Mouse (Mus musculus): ENCODE results near the gene Pigb.
A peak's percentile ranks its signal among the peaks of the same experiment; 100 is the strongest.

DNA sequence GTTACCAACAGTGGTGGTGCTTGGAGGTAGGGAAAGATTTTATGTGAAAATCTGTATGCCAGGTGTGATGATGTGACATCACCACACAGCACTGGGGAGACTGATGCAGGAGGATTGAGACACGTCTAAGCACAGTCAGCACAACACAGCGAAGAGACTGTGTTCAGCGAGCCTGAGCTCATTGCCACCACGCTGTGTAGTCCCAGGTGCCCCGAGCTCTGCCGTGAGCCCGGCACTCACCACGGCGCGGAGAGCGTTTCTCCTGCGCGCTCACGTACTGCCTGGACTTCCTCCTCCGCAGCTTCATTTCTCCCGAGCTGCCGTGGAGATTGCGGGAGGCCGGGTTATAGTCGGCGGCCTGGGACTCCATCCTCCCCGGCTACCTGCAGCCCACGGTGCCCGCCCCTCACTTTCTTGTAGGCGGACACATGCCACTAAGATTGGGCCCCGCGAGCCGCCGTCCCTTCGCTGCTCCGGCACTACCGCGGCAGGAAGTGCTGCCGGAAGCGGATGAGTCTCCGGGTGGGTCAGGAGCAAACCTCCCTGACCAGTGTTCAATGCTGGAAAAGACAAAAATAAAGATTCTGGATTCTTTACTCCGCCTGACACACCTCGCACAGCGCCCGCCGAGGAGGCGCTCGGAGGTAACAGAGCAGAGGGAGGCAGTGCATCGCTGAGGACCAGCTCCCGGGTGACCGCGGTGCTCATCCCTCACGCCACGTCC lies 794 bp downstream of the Pigb start:
- TF ChIP-seq CTCF (IDR thresholded peaks at IDR 0.05; ENCODE audit: borderline replicate concordance, insufficient read depth, low read depth, low read length) (no peak), POLR2A (IDR thresholded peaks at IDR 0.05; ENCODE audit: borderline replicate concordance, insufficient read depth, low read length) (peak; percentile 20; the same call in 1 of the 2 replicates)

Data from cerebellum, adult 2 months (tissue).